Mouse (Mus musculus) frontal cortex, adult 2 months (tissue): ENCODE measurements around the gene Mrpl20. TPM values are rescaled to one million over a fixed set of nuclear protein-coding genes. Genes with fewer than 3 reads are reported as not detected.
"Not testable (repeated sequence)": the region's sequence is repeated elsewhere in the genome, so short reads cannot be mapped to it uniquely, and the experiment has no call there.

Experiments used
- DNase-seq, 2 experiments: peaks; one replicate each; pipeline ENCODE4 v3.0.0; 2022; ENCODE audit warnings: low spot score in 1 of 2; ENCODE audit errors: extremely low spot score in 1 of 2
- polyA plus RNA-seq: library from polyadenylated mRNA; depleted of rRNA; stranded (reverse); fragments of >200 nt; gene quantifications from 2 replicates; pipeline ENCODE4 v1.2.3, GENCODE M21; 2012

Mrpl20 gene
- polyA plus RNA-seq, 1 experiment = 101 TPM

DNA sequence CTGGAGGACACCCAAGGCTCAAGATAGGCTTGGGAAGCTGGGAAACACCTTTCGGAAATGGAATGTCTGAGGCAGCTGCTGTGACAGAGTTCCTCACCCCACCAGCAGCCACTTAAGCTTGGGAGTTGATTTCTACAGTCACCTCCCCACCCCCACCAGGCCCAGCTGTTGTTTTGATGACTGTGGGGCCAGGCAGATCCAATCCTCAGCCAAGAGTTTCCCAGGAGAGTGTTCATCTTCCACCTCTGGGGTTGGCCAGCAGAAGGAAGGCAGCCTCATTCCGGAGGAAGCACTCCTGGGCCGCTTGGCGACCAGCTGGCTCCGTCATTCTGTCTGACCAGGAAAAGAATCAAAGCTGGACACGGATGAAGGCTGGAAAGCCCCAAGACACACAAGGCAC lies 21.8 kb upstream of the Mrpl20 start:
- DNase-seq = no peak

DNA sequence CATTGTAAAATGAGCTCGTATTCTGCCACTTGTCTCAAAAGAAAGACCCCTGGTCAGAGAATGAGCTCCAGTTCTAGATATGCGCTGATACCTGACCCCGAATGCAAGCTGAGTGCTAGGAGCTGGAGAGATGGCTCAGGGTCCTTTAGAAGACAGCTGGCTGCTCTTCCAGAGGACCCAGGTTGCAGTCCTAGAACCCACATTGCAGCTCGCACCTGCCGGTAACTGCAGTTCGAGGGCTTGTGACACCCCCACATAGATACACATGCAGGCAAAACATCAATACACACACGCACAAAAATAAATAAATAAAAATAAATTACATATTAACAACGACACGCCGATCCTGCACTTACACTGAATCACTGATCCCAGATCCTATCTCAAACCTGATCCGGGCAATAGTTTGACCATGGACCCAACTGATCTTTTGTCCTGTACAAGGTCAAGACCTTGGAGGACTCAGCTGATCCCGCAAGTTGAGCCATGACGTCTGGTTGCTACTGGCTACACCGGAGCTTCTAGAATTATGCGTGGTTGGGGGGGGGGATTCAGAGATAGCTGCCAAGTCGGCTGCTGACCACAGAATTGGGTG lies 19.1 kb upstream of the Mrpl20 start:
- no peak for DNase-seq

DNA sequence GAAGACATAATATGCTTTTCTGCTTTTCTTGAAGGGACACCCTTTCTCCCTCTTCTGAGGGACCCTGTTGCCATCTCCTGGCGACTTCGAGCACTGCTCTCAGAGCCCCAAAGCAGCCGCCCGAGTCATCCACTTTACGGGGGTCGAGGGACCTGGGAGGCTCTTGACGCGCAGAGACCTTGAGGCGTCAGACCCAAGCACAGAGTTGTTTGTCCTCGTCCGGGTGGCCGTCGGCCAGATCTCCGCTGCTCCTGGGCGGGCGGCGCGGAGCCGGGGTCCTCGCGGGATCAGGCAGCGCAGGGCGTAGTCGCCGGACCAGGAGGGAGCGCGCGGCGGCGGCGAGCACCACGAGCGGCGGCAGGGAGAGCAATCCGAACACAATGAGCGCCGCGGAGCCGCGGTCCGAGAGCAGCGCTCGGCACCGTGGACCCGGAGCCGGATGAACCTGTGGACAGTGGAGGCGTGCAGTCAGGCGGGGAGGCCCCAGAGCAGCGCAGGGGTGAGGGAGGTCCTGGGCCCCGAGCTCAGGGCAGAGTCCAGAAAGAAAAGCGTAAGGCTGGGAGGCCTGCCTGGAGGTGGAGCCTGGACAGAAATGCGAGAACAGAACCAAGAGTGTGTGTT lies 18.5 kb upstream of the Mrpl20 start:
- peak; percentile 45 to 79 for DNase-seq

DNA sequence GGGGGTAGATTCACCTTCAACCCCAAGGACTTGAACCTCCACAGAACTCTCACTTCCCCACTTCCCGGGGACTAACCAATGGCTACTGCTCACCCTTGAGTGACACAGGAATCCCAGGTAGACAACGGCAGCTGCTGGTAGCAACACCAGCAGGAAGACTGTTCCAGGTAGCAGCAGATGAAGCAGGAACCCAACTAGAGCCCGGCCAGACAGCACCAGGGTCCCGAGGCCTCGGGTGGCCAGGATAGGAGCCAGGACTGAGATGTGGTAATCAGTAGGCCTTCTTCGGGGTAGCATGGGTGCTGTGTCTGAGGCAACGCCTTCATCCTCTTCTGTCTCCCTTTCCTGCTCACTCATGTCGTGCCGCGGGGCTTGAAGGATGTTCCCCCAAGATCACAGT lies 17.4 kb upstream of the Mrpl20 start:
- no peak for DNase-seq

DNA sequence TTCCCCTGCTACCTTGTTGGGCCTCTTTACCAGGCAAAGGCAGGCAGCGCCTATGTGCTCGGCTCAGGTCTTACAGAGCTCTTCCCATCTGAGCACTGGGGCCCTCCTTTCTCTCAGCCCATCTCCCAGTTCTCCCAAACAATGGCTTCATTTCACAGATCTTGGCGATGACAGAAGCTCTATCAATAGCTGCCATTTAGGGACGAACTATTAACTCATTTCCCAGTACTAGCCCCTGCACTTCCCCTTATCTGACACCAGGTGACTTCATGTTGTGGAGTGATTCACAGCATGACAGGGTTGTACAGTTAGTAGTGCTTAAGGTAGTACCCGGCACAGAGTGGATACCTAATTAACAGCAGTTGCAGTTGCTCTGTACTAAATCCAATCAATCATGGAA lies 16.9 kb upstream of the Mrpl20 start, which contains the start of gene Tmem88b:
TSS of gene Tmem88b (minus strand) at position 56 of the 400 bp plus-strand sequence.
- DNase-seq = no peak

DNA sequence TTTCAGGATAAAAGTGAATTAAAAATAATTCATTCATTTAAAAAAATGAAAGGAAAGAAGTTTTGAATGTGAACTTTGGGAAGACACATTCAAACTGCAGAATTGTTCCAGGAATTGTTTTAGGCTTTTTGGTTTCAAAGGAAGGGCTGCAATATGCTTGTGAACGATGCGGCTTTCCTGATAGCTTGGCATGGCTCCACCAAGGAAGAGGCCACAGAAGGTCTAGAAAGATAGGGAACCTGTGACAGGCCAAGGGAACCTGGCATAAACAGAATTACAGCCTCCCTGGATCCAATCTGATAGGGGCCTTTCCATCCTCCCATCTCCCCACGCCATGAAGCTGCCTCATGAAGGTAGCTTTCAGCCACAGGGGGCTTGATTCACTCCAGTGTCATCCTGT lies 14.4 kb upstream of the Mrpl20 start:
- DNase-seq = no peak

DNA sequence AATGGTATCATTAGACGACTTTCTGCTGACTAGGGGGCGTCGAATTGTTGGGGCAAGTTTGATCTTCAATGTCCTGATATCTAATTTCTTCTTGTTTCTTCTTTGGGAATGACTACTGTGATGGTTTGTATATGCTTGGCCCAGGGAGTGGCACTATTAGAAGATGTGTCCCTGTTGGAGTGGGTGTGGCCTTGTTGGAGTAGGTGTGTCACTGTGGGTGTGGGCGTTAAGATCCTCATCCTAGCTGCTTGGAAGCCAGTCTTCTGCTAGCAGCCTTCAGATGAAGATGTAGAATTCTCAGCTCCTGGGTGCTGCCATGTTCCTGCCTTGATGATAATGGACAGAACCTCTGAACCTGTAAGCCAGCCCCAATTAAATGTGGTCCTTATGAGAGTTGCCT lies 13.8 kb upstream of the Mrpl20 start:
- not testable (repeated sequence) for DNase-seq

DNA sequence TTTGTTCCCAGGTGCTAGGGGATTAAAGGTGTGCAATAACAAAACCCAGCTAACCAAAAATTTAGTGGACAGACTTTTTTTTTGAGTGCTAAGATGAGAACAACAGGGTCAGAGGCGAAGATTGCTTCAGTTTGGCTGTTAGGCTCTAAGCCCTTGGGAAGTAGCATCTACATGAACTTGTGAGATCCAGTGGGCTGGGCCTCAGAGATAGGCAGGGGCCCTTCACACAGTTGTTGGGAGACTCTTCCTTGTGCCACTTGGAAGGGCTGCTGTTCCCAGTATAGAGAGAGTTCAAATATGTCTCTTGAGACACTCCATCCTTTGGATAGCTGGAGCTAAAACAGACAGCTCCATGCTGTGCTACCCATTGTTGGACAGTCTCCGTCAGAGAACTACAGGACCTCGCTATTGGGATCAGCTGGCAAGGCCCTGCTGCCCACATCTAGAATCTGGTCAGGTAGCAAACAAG lies 12.6 kb upstream of the Mrpl20 start, which contains the start of gene Ankrd65:
TSS of gene Ankrd65 (plus strand) at position 419 of the 469 bp plus-strand sequence.
- no peak for DNase-seq

DNA sequence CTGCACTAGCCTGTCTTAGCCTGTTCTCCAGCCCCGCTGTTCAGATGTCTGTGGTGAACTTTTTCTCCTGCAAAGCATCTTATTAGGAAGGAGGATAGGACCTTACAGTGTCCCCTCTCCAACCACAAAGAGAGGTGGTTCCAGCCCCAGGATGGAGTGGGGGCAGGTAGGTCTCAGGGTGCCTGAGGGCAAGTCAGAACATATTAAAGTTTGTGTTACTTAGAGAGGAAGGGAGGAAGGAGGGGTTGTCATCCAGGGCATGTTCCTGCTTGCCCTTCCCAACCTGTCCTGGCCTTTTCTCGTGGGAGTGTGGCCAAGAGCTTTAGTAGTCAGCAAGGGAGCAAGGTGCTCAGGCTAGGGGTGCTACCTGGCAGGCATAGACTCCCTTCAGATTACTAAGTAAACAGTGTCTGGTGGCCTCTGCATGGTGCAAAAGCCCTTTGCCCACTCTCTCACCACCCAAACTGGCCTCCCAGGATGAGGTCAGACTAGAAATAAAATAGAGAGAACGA lies 12.0 kb upstream of the Mrpl20 start:
- no peak for DNase-seq

DNA sequence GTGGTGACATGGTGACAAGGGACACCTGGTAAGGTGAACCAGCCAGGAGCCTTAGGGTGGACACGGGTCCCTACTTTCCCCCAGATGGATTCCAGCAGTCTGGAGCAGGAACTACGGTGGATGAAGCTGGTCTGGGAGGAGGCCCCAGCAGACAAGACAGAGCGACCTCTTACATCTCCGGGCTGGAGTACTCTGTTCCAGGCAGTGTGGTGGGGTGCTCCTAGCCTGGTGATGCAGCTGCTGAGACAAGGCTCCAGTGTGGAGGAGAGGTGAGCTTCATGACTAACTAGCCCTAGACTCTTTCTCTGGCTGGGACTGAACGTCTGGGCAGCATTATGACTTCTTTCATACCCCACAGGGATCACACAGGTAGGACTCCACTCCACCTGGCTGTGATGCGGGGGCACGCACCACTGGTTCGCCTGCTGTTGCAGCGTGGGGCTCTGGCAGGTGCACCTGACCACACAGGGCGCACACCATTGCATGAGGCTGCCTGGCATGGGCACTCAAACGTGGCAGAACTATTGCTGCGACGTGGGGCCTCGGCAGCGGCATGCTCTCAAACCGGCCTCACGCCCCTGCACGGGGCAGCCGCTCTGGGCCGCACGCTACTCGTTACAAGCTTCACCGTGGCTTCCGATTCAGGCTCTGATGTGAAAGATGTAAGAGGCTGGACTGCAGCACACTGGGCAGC lies 11.3 kb upstream of the Mrpl20 start:
- no peak for DNase-seq

DNA sequence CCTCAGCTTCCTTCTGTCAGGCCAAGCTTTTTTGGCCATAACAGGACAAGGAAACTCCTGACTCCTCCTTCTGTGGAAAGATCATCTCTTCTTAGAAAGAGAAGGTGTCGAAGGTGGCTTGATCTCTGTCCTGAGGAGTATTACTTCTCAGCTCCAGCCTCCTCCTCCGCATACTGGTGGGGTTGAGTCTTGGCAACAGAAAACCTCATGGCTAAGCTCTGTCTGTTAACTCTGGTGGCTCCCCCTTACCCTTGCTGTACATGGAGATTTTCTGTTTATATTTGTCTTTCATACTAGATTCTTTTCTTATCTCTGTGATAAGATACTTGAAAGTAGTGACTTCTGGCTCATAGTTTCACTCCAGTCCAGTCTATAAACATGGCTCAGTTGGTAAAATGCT lies 8.9 kb upstream of the Mrpl20 start:
- no peak for DNase-seq

DNA sequence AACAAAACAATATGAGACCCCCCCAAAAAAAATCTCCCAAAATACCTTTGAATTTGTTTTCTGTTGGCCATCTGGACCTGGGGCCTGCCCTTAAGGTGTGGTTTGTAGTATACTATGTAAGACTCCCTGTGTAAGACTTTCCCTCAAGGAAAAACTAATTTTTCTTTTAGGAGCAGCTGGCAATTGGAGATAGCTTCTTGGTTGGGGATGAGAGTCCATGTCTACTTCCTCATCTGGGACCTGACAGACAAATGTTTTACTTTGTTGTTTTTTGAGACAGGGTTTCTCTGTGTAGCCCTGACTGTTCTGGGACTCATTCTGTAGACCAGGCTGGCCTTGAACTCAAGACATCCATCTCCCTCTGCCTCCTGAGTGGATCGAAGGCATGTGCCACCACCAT lies 603 bp upstream of the Mrpl20 start:
- no peak for DNase-seq

DNA sequence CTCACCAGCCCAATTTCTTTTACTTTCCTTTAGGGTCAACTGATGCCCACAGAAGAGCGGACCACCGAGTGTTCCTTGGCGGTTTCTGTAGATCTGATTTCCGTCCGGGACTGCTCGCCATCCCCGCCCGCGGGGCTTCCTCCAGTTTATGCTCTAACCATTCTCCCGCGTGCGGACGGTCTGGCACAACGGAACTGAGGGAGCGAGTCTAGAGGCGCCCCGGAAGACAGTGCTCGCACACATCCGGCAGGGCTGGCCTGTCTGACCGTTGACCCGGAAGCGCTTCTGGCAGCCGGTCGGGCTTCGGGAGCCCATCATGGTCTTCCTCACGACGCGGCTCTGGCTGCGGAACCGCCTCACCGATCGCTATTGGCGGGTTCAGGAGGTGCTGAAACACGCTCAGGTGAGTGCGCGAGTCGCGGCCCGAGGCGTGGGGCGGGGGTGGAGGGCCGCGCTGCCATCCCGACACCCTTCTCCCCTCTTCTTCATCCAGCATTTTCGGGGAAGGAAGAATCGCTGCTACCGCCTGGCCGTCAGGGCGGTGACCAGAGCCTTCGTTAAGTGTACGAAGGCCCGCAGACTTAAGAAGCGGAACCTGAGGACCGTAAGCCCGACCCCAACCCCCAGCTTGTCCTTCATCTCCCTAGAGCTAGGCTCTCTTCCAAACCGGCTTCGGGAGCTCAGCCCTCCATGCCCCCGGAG lies 813 bp downstream of the Mrpl20 start:
- DNase-seq = peak; percentile 83 to 97

DNA sequence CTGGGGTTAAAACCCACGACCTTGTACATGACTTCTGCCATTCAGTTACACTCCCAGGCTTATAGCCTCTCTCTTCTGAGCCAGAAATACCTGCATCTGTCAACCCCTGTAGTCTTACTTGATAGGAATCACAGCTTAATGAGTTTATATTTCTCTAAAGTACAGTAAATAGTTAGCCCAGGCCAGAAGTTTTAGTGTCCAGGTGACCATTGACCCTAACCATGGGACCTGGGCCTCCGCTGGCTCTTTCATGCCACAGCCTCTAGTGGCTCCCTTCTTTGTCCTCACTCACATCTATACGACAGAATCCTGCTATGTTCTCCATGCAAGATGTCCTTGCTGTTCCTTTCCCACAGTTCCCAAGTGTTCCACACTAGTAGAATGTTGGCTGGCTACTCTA lies 5.2 kb downstream of the Mrpl20 start:
- DNase-seq = no peak

DNA sequence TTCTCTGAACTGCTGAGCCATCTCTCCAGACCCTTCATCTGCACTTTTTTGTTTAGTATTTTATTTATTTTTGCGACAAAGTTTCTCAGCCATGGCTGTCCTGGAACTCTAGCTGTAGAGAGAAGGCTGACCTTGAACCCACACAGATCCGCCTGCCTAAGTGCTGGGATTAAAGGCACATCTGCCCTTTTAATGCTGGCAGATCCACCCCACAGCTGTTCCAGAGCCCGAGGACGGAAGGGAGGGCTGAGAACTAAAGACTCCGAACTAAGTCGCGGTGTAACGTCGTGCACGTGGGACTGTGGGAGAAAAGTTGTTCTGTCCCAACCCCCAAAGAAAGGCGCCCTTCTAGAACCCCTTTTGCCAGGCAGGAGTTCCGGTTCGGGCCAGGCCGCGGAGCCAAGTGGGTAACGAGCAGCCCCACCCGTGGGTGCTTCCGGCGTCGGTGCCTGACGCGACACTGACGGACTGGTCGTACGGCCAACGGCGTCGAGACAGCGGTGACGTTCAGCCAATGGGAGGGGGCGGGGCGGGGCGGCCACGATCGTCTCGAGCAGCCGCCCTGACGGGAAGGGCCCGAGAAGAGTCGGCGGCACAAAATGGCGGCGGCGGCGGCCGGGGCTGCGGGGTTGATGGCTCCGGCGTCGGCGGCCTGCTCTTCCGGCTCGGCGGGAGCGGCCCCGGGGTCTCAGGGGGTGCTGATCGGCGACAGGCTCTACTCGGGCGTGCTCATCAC lies 9.4 kb downstream of the Mrpl20 start, which contains the start of gene Ccnl2:
TSS of gene Ccnl2 (plus strand) at position 561 of the 736 bp plus-strand sequence.
- DNase-seq = peak; percentile 82 to 93

DNA sequence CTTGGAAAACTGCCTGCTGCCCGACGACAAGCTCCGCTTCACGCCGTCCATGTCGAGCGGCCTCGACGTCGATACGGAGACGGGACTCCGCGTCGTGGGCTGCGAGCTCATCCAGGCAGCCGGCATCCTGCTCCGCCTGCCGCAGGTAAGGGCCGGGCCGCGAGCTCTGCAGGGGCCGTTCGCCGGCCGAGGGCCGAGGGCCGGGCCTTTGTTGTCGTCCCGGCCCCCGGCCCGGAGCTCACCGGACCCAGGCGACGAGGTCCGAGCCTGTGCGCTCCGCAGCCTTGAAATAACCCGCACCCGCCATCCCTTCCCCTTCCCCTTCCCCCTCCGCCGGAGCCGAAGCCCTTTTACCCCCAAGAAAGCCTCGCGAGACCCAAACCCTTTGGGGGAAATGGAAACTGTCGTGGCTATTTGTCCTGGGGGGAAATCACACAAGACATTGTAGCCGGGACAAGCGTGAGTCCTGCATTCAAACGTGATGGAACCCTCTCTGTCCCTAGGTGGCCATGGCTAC lies 10.0 kb downstream of the Mrpl20 start:
- no peak for DNase-seq

DNA sequence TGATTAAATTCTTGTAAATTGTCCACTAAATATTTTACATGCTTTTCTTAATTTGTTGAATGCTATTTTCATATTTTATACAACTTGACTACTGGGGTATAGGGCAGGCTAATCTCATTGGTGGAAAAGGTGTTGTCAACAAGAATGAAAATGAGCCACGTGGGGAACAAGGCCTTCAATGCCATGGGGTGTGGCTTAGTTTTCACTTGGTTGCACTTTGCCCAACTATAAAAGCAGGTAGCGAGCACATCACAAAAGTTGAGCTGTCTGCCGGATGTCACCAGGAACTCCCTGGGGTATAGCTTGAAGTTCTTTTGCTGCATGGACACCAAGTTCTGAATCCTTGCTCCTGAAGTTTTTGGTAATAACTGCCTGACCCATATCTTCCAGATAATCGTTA lies 14.9 kb downstream of the Mrpl20 start:
- DNase-seq = no peak

DNA sequence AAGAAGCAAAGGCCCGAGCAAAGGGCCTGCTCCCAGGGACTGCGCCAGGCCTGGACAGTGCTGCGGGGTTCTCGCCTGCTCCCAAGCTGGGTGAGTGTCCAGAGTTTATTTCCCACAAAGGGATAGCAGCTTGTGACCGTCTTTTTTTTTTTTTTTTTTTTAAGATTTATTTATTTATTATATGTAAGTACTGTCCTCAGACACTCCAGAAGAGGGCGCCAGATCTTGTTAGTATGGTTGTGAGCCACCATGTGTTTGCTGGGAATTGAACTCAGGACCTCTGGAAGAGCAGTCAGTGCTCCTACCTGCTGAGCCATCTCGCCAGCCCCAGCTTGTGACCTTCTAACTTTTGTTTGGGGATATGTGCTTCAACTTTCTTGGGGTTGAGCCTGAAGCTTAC lies 18.3 kb downstream of the Mrpl20 start:
- no peak for DNase-seq

DNA sequence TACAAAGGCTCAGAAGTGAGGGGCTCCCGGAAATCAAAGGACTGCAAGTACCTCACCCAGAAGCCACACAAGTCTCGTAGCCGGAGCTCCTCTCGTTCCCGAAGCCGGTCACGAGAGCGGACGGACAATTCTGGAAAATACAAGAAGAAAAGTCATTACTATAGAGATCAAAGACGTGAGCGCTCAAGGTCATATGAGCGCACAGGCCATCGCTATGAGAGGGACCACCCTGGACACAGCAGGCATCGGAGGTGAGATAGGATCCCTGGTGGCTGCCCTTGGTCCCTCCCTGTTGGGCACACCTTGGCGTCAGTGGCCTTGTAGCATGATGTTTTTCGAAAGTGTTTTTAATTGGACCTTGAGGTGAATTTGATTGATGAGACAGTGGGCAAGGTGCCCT lies 20.8 kb downstream of the Mrpl20 start:
- DNase-seq = no peak

DNA sequence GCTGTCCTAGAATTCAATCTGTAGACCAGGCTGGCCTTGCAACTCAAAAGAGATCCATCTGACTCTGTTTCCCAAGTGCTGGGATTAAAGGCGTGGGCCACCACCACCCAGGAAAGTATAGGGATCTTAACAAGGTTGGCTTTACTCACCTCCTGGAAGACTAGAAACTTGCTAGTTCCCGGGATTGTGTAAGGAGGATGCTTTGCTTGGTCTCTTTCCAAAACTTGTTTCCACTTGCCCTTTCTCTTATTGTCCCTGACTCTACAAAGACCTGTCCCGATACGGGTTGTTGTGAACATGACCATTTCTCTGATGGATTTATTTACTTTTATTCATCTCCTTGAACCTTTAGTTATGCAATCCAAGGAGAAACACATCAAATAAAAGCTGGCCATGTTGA lies 27.2 kb downstream of the Mrpl20 start:
- no peak for DNase-seq
